Mouse (Mus musculus): ENCODE results near the gene Prrt2. TPM values are rescaled to one million over a fixed set of nuclear protein-coding genes. Genes with fewer than 3 reads are reported as not detected.

The Prrt2 gene
- polyA plus RNA-seq, 1 experiment: 0.02 TPM

DNA sequence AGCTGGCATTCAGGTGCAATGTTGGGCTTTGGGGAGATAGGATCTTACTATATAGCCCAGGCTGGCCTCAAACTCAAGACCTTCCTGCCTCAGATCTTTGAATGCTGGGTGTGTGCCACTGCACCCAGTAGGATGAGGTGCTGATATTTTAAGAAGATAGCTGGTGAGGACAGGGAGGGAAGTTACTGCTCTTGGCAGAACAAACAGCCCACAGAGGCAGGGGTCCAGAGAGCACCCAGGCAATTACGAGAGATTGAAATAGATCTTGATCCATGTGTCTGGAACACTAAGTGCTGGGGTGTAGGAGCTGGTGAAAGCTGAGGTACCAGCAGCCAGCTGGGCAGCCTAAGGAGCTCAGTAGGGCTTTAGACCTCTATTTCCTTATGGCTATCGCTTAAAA is 39.4 kb downstream of the Prrt2 start:
- TF ChIP-seq CEBPB (IDR thresholded peaks at IDR 0.05; ENCODE audit: low read depth) (no peak), USF1 (IDR thresholded peaks at IDR 0.05; ENCODE audit: low read depth) (no peak), MYOD1 (IDR thresholded peaks at IDR 0.05; ENCODE audit: control insufficient read depth, insufficient read length, low read depth) (no peak), CTCF (IDR thresholded peaks at IDR 0.05; ENCODE audit: control insufficient read depth, insufficient read depth, insufficient read length) (no peak), MYOG (IDR thresholded peaks at IDR 0.05; ENCODE audit: control insufficient read depth, extremely low read depth, insufficient read length) (no peak), MAX (IDR thresholded peaks at IDR 0.05) (no peak), FOSL1 (IDR thresholded peaks at IDR 0.05; ENCODE audit: insufficient read depth, low read length, poor library complexity, severe bottlenecking) (no peak)
- H3K79me2 ChIP-seq (ENCODE audit: control insufficient read depth, insufficient read depth): peaks cover 24% of the 10 kb centered on the region
- peaks cover 4% of the 10 kb centered on the region for H3K79me3 ChIP-seq (ENCODE audit: low read depth)
- peaks cover 22% of the 10 kb centered on the region for H3K36me3 ChIP-seq (ENCODE audit: control insufficient read depth, insufficient read depth)
- H3ac ChIP-seq (ENCODE audit: control insufficient read depth, insufficient read length, low read depth): no peak overlapping the region
- H3K4me3 ChIP-seq (ENCODE audit: insufficient read depth, poor library complexity, severe bottlenecking): no peak overlapping the region
- no peaks in the 10 kb centered on the region for H3K27me3 ChIP-seq (ENCODE audit: control insufficient read depth, insufficient read depth, insufficient read length)

DNA sequence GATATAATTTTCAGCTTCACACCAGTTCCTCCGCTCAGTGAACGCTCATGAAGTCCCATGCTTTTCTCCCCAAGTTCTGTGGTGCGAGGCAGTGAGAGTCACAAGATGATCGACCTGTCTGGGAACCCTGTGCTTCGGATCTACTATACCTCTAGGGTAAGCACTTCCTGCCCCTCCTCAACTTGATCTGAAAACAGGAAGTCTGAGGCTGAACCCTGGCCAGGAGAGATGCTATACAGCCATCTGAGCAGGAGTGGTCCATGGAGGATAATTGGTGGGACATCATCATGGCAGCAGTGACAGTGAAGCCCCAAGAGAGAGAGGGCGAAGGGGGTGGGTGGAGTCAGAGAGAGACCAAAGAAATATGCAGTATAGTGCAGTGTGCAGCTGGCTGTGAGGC is 42.2 kb downstream of the Prrt2 start:
- H3K36me3 ChIP-seq (ENCODE audit: control insufficient read depth, insufficient read depth): peaks cover 21% of the 10 kb centered on the region
- peaks cover 6% of the 10 kb centered on the region for H3K79me3 ChIP-seq (ENCODE audit: low read depth)
- TF ChIP-seq CEBPB (IDR thresholded peaks at IDR 0.05; ENCODE audit: low read depth): no peak
- TF ChIP-seq MYOD1 (IDR thresholded peaks at IDR 0.05; ENCODE audit: control insufficient read depth, insufficient read length, low read depth): no peak
- TF ChIP-seq FOSL1 (IDR thresholded peaks at IDR 0.05; ENCODE audit: insufficient read depth, low read length, poor library complexity, severe bottlenecking): no peak
- no peak for TF ChIP-seq MAX (IDR thresholded peaks at IDR 0.05)
- H3ac ChIP-seq (ENCODE audit: control insufficient read depth, insufficient read length, low read depth): no peak overlapping the region
- H3K4me3 ChIP-seq (ENCODE audit: insufficient read depth, poor library complexity, severe bottlenecking): no peak overlapping the region
- no peaks in the 10 kb centered on the region for H3K27me3 ChIP-seq (ENCODE audit: control insufficient read depth, insufficient read depth, insufficient read length)
- peaks cover 28% of the 10 kb centered on the region for H3K79me2 ChIP-seq (ENCODE audit: control insufficient read depth, insufficient read depth)

GRCm38 (mm10) chr7:126976878-126977459 is 44.0 kb downstream of the Prrt2 start:
- Histone ChIP-seq H3K27me3 (ENCODE audit: control insufficient read depth, insufficient read depth, insufficient read length) (peaks cover 10% of the 10 kb centered on the region), H3ac (ENCODE audit: control insufficient read depth, insufficient read length, low read depth) (peak overlapping the region; percentile 99), H3K4me3 (ENCODE audit: insufficient read depth, poor library complexity, severe bottlenecking) (peak overlapping the region; percentile 89), H3K79me2 (ENCODE audit: control insufficient read depth, insufficient read depth) (peaks cover 28% of the 10 kb centered on the region), H3K36me3 (ENCODE audit: control insufficient read depth, insufficient read depth) (peaks cover 21% of the 10 kb centered on the region), H3K79me3 (ENCODE audit: low read depth) (peaks cover 6% of the 10 kb centered on the region)
- no peak for TF ChIP-seq CEBPB (IDR thresholded peaks at IDR 0.05; ENCODE audit: low read depth)
- no peak for TF ChIP-seq USF1 (IDR thresholded peaks at IDR 0.05; ENCODE audit: low read depth)
- no peak for TF ChIP-seq FOSL1 (IDR thresholded peaks at IDR 0.05; ENCODE audit: insufficient read depth, low read length, poor library complexity, severe bottlenecking)
- no peak for TF ChIP-seq MYOD1 (IDR thresholded peaks at IDR 0.05; ENCODE audit: control insufficient read depth, insufficient read length, low read depth)
- no peak for TF ChIP-seq CTCF (IDR thresholded peaks at IDR 0.05; ENCODE audit: control insufficient read depth, insufficient read depth, insufficient read length)
- no peak for TF ChIP-seq MYOG (IDR thresholded peaks at IDR 0.05; ENCODE audit: control insufficient read depth, extremely low read depth, insufficient read length)
- no peak for TF ChIP-seq MAX (IDR thresholded peaks at IDR 0.05)

GRCm38 (mm10) chr7:126975950-126976866 is 44.8 kb downstream of the Prrt2 start, which contains the start of gene Cdiptos:
Cdiptos (minus strand) TSS chr7:126976098.
- peaks cover 21% of the 10 kb centered on the region for H3K36me3 ChIP-seq (ENCODE audit: control insufficient read depth, insufficient read depth)
- H3K27me3 ChIP-seq (ENCODE audit: control insufficient read depth, insufficient read depth, insufficient read length): peaks cover 11% of the 10 kb centered on the region
- peaks cover 6% of the 10 kb centered on the region for H3K79me3 ChIP-seq (ENCODE audit: low read depth)
- peak; percentile 91 for TF ChIP-seq CTCF (IDR thresholded peaks at IDR 0.05; ENCODE audit: control insufficient read depth, insufficient read depth, insufficient read length)
- TF ChIP-seq MYOD1 (IDR thresholded peaks at IDR 0.05; ENCODE audit: control insufficient read depth, insufficient read length, low read depth): no peak
- peak; percentile 93 for TF ChIP-seq MAX (IDR thresholded peaks at IDR 0.05)
- H3K4me3 ChIP-seq (ENCODE audit: insufficient read depth, poor library complexity, severe bottlenecking): peak within 1 kb of the TSS; percentile 89
- H3K79me2 ChIP-seq (ENCODE audit: control insufficient read depth, insufficient read depth): peaks cover 28% of the 10 kb centered on the region
- peak within 1 kb of the TSS; percentile 99 for H3ac ChIP-seq (ENCODE audit: control insufficient read depth, insufficient read length, low read depth)

GRCm38 (mm10) chr7:126975893-126975949 is 45.3 kb downstream of the Prrt2 start, which contains the start of gene Cdipt:
Cdipt (plus strand) TSS chr7:126975914.
- peak within 1 kb of the TSS; percentile 99 for H3ac ChIP-seq (ENCODE audit: control insufficient read depth, insufficient read length, low read depth)
- peaks cover 28% of the 10 kb centered on the region for H3K79me2 ChIP-seq (ENCODE audit: control insufficient read depth, insufficient read depth)

More at GRCm38 (mm10) chr7:126975893-126975949, 45.3 kb downstream of the Prrt2 start, which contains the start of gene Cdipt:
- Histone ChIP-seq H3K79me3 (ENCODE audit: low read depth) (peaks cover 6% of the 10 kb centered on the region), H3K4me3 (ENCODE audit: insufficient read depth, poor library complexity, severe bottlenecking) (peak within 1 kb of the TSS; percentile 89), H3K27me3 (ENCODE audit: control insufficient read depth, insufficient read depth, insufficient read length) (peaks cover 11% of the 10 kb centered on the region), H3K36me3 (ENCODE audit: control insufficient read depth, insufficient read depth) (peaks cover 21% of the 10 kb centered on the region)
- TF ChIP-seq USF1 (IDR thresholded peaks at IDR 0.05; ENCODE audit: low read depth) (no peak), FOSL1 (IDR thresholded peaks at IDR 0.05; ENCODE audit: insufficient read depth, low read length, poor library complexity, severe bottlenecking) (no peak), MYOG (IDR thresholded peaks at IDR 0.05; ENCODE audit: control insufficient read depth, extremely low read depth, insufficient read length) (no peak), CTCF (IDR thresholded peaks at IDR 0.05; ENCODE audit: control insufficient read depth, insufficient read depth, insufficient read length) (no peak), MYOD1 (IDR thresholded peaks at IDR 0.05; ENCODE audit: control insufficient read depth, insufficient read length, low read depth) (no peak), CEBPB (IDR thresholded peaks at IDR 0.05; ENCODE audit: low read depth) (no peak), MAX (IDR thresholded peaks at IDR 0.05) (no peak)
